Mouse (Mus musculus): Measurements from ENCODE around the gene Lrrc23. TPM values are rescaled to one million over a fixed set of nuclear protein-coding genes. Genes with fewer than 3 reads are reported as not detected.
A peak's percentile ranks its signal among the peaks of the same experiment; 100 is the strongest.

Gene Lrrc23
- polyA plus RNA-seq, 1 experiment from 2014 or later: 6.3 TPM

GRCm38 (mm10) chr6:124732476-124733370 is 46.8 kb downstream of the Lrrc23 start:
- no peak; the same call in 1 of the 2 replicates for ATAC-seq (ENCODE audit: low FRiP score)
- Histone ChIP-seq H3K9ac (peak overlapping the region; percentile 36), H3K4me3 (no peak overlapping the region), H3K9me3 (no peaks in the 10 kb centered on the region), H3K4me1 (replicated peaks) (no peaks in the 10 kb centered on the region), H3K4me2 (no peak overlapping the region), H3K27me3 (no peaks in the 10 kb centered on the region), H3K27ac (no peak overlapping the region), H3K36me3 (no peaks in the 10 kb centered on the region)
- 57% methylated on average over 19 of the region's 19 CpGs for WGBS

- Histone ChIP-seq H3K36me3 (no peaks in the 10 kb centered on the region), H3K9me3 (no peaks in the 10 kb centered on the region), H3K27me3 (no peaks in the 10 kb centered on the region), H3K4me3 (no peak overlapping the region), H3K9ac (no peak overlapping the region), H3K4me1 (replicated peaks) (no peaks in the 10 kb centered on the region), H3K4me2 (no peak overlapping the region), H3K27ac (no peak overlapping the region)
- ATAC-seq (ENCODE audit: low FRiP score): no peak
- 84% methylated on average over 7 of the region's 7 CpGs for WGBS
These were observed 48.5 kb downstream of the Lrrc23 start for GRCm38 (mm10) chr6:124731038-124731437.

GRCm38 (mm10) chr6:124729850-124730705 is 49.4 kb downstream of the Lrrc23 start:
- no peaks in the 10 kb centered on the region for H3K9me3 ChIP-seq
- no peaks in the 10 kb centered on the region for H3K36me3 ChIP-seq
- WGBS: 85% methylated on average over 8 of the region's 8 CpGs
- ATAC-seq (ENCODE audit: low FRiP score): no peak
- no peak overlapping the region for H3K4me2 ChIP-seq
- H3K9ac ChIP-seq: no peak overlapping the region
- no peak overlapping the region for H3K27ac ChIP-seq
- H3K4me1 ChIP-seq (replicated peaks): no peaks in the 10 kb centered on the region
- no peak overlapping the region for H3K4me3 ChIP-seq
- H3K27me3 ChIP-seq: no peaks in the 10 kb centered on the region

- Histone ChIP-seq H3K9me3 (no peaks in the 10 kb centered on the region), H3K27ac (no peak overlapping the region), H3K4me2 (no peak overlapping the region), H3K9ac (no peak overlapping the region), H3K36me3 (no peaks in the 10 kb centered on the region), H3K4me1 (replicated peaks) (no peaks in the 10 kb centered on the region), H3K27me3 (no peaks in the 10 kb centered on the region), H3K4me3 (no peak overlapping the region)
- ATAC-seq (ENCODE audit: low FRiP score): no peak
- WGBS: 90% methylated on average over 10 of the region's 10 CpGs
These were observed 50.9 kb downstream of the Lrrc23 start for GRCm38 (mm10) chr6:124728621-124729020.

GRCm38 (mm10) chr6:124724472-124724871 is 55.1 kb downstream of the Lrrc23 start:
- H3K27ac ChIP-seq: no peak overlapping the region
- H3K4me1 ChIP-seq (replicated peaks): no peaks in the 10 kb centered on the region
- no peak overlapping the region for H3K4me3 ChIP-seq
- H3K9me3 ChIP-seq: no peaks in the 10 kb centered on the region
- H3K9ac ChIP-seq: no peak overlapping the region
- H3K4me2 ChIP-seq: no peak overlapping the region
- 89% methylated on average over 10 of the region's 10 CpGs for WGBS
- ATAC-seq (ENCODE audit: low FRiP score): no peak
- no peaks in the 10 kb centered on the region for H3K27me3 ChIP-seq
- no peaks in the 10 kb centered on the region for H3K36me3 ChIP-seq

GRCm38 (mm10) chr6:124723541-124723940 is 56.0 kb downstream of the Lrrc23 start:
- ATAC-seq (ENCODE audit: low FRiP score): no peak
- Histone ChIP-seq H3K4me3 (no peak overlapping the region), H3K4me2 (no peak overlapping the region), H3K27me3 (no peaks in the 10 kb centered on the region), H3K9ac (no peak overlapping the region), H3K4me1 (replicated peaks) (no peaks in the 10 kb centered on the region), H3K36me3 (no peaks in the 10 kb centered on the region), H3K9me3 (no peaks in the 10 kb centered on the region), H3K27ac (no peak overlapping the region)
- 86% methylated on average over 8 of the region's 8 CpGs for WGBS

- Histone ChIP-seq H3K27ac (no peak overlapping the region), H3K9ac (no peak overlapping the region), H3K4me2 (no peak overlapping the region), H3K9me3 (no peaks in the 10 kb centered on the region), H3K27me3 (no peaks in the 10 kb centered on the region), H3K4me3 (no peak overlapping the region), H3K36me3 (peaks cover 3% of the 10 kb centered on the region), H3K4me1 (replicated peaks) (no peaks in the 10 kb centered on the region)
- ATAC-seq (ENCODE audit: low FRiP score): no peak
- 84% methylated on average over 6 of the region's 6 CpGs for WGBS
These were observed 56.6 kb downstream of the Lrrc23 start for GRCm38 (mm10) chr6:124722876-124723473.

- no peaks in the 10 kb centered on the region for H3K9me3 ChIP-seq
- H3K4me3 ChIP-seq: no peak overlapping the region
- H3K27ac ChIP-seq: no peak overlapping the region
- peaks cover 24% of the 10 kb centered on the region for H3K36me3 ChIP-seq
- no peaks in the 10 kb centered on the region for H3K27me3 ChIP-seq
- no peak for ATAC-seq (ENCODE audit: low FRiP score)
- 0 out of 2 replicates have a peak overlapping the region, but pooled peaks have one; percentile 8 for H3K9ac ChIP-seq
- 54% methylated on average over 11 of the region's 11 CpGs for WGBS
- no peak overlapping the region for H3K4me2 ChIP-seq
- H3K4me1 ChIP-seq (replicated peaks): no peaks in the 10 kb centered on the region
These were observed 58.6 kb downstream of the Lrrc23 start for GRCm38 (mm10) chr6:124720904-124721303.

Other genes starting within 250 kb of the Lrrc23 start
- gene C1s1, start 237.4 kb downstream of the Lrrc23 start, polyA plus RNA-seq (2015; fragmentation: Nextera tagmentation; extraction: Ambion mirVana): 0.52 and 1.1 TPM in 2 replicates
- gene C1rb, start 209.4 kb downstream of the Lrrc23 start, polyA plus RNA-seq (2015; fragmentation: Nextera tagmentation; extraction: Ambion mirVana): not detected in 2 replicates
- gene C1s2, start 143.6 kb downstream of the Lrrc23 start, polyA plus RNA-seq (2015; fragmentation: Nextera tagmentation; extraction: Ambion mirVana): 0.06 and 0.16 TPM in 2 replicates
- gene Lpcat3, start 116.7 kb downstream of the Lrrc23 start, polyA plus RNA-seq (2015; fragmentation: Nextera tagmentation; extraction: Ambion mirVana): 38.5 and 52.2 TPM in 2 replicates
- gene Emg1, start 67.5 kb downstream of the Lrrc23 start, polyA plus RNA-seq (2015; fragmentation: Nextera tagmentation; extraction: Ambion mirVana): 111 and 118 TPM in 2 replicates
- 254 and 257 TPM in 2 replicates for gene Phb2, start 67.4 kb downstream of the Lrrc23 start, polyA plus RNA-seq (2015; fragmentation: Nextera tagmentation; extraction: Ambion mirVana)
- 5.0 and 5.9 TPM in 2 replicates for gene Ptpn6, start 41.0 kb downstream of the Lrrc23 start, polyA plus RNA-seq (2015; fragmentation: Nextera tagmentation; extraction: Ambion mirVana)
- gene Grcc10, start 38.4 kb downstream of the Lrrc23 start, polyA plus RNA-seq (2015; fragmentation: Nextera tagmentation; extraction: Ambion mirVana): 670 and 677 TPM in 2 replicates
- not detected in 2 replicates for gene Gm45234, start 23.7 kb downstream of the Lrrc23 start, polyA plus RNA-seq (2015; fragmentation: Nextera tagmentation; extraction: Ambion mirVana)
- 21.6 and 22.7 TPM in 2 replicates for gene Atn1, start 23.2 kb downstream of the Lrrc23 start, polyA plus RNA-seq (2015; fragmentation: Nextera tagmentation; extraction: Ambion mirVana)
- gene Eno2, start 10.1 kb downstream of the Lrrc23 start, polyA plus RNA-seq (2015; fragmentation: Nextera tagmentation; extraction: Ambion mirVana): 53.2 and 58.7 TPM in 2 replicates
- gene Spsb2, start 28.9 kb upstream of the Lrrc23 start, polyA plus RNA-seq (2015; fragmentation: Nextera tagmentation; extraction: Ambion mirVana): 7.8 and 8.4 TPM in 2 replicates
- 361 and 374 TPM in 2 replicates for gene Tpi1, start 34.6 kb upstream of the Lrrc23 start, polyA plus RNA-seq (2015; fragmentation: Nextera tagmentation; extraction: Ambion mirVana)
- gene Usp5, start 49.8 kb upstream of the Lrrc23 start, polyA plus RNA-seq (2015; fragmentation: Nextera tagmentation; extraction: Ambion mirVana): 189 and 200 TPM in 2 replicates
- gene Cdca3, start 49.8 kb upstream of the Lrrc23 start, polyA plus RNA-seq (2015; fragmentation: Nextera tagmentation; extraction: Ambion mirVana): 42.6 and 51.2 TPM in 2 replicates
- gene Gnb3, start 60.5 kb upstream of the Lrrc23 start, polyA plus RNA-seq (2015; fragmentation: Nextera tagmentation; extraction: Ambion mirVana): 0.78 and 1.3 TPM in 2 replicates
- 16.4 and 19.1 TPM in 2 replicates for gene P3h3, start 78.0 kb upstream of the Lrrc23 start, polyA plus RNA-seq (2015; fragmentation: Nextera tagmentation; extraction: Ambion mirVana)
- 21.3 and 22.5 TPM in 2 replicates for gene Gpr162, start 84.3 kb upstream of the Lrrc23 start, polyA plus RNA-seq (2015; fragmentation: Nextera tagmentation; extraction: Ambion mirVana)
- gene Cd4, start 108.5 kb upstream of the Lrrc23 start, polyA plus RNA-seq (2015; fragmentation: Nextera tagmentation; extraction: Ambion mirVana): 0.14 and 0.19 TPM in 2 replicates
- 2.4 and 2.6 TPM in 2 replicates for gene Lag3, start 132.0 kb upstream of the Lrrc23 start, polyA plus RNA-seq (2015; fragmentation: Nextera tagmentation; extraction: Ambion mirVana)
- gene Ptms, start 140.4 kb upstream of the Lrrc23 start, polyA plus RNA-seq (2015; fragmentation: Nextera tagmentation; extraction: Ambion mirVana): 744 and 801 TPM in 2 replicates
- gene Mlf2, start 151.7 kb upstream of the Lrrc23 start, polyA plus RNA-seq (2015; fragmentation: Nextera tagmentation; extraction: Ambion mirVana): 481 and 505 TPM in 2 replicates
- gene Cops7a, start 185.8 kb upstream of the Lrrc23 start, polyA plus RNA-seq (2015; fragmentation: Nextera tagmentation; extraction: Ambion mirVana): 89.3 and 94.5 TPM in 2 replicates
- 29.3 and 31.6 TPM in 2 replicates for gene Pianp, start 217.0 kb upstream of the Lrrc23 start, polyA plus RNA-seq (2015; fragmentation: Nextera tagmentation; extraction: Ambion mirVana)
- 17.7 and 20.4 TPM in 2 replicates for gene Zfp384, start 229.4 kb upstream of the Lrrc23 start, polyA plus RNA-seq (2015; fragmentation: Nextera tagmentation; extraction: Ambion mirVana)